Mouse (Mus musculus) spleen, adult 2 months (tissue): ENCODE data around the gene Insc. TPM values are rescaled to one million over a fixed set of nuclear protein-coding genes. Genes with fewer than 3 reads are reported as not detected.

Experiments
- DNase-seq, 2 experiments: peaks; one replicate each; pipeline versions ENCODE4 v3.0.0 to v3.0.0-alpha.2; 2012 to 2021; ENCODE audit warnings: low spot score in 2 of 2, low read depth in 1 of 2
- H3K27ac ChIP-seq: fragments of 200-500 bp; 2 replicates; pipeline ENCODE4 v1.5.1; 2012; ENCODE audit warnings: low read length, inconsistent platforms; ENCODE audit not compliant: insufficient read depth
- H3K27me3 ChIP-seq: fragments of 200-500 bp; 2 replicates; pipeline ENCODE4 v1.6.1; 2012; ENCODE audit warnings: mild to moderate bottlenecking, moderate library complexity, low read length, inconsistent platforms; ENCODE audit not compliant: control insufficient read depth, insufficient read depth
- H3K36me3 ChIP-seq: fragments of 200-500 bp; 2 replicates; pipeline ENCODE4 v1.6.1; 2012; ENCODE audit warnings: mild to moderate bottlenecking, low read length, inconsistent platforms; ENCODE audit not compliant: control insufficient read depth, insufficient read depth
- H3K4me1 ChIP-seq: fragments of 200-500 bp; 2 replicates; pipeline ENCODE4 v1.6.1; 2011; ENCODE audit warnings: inconsistent platforms; ENCODE audit not compliant: control insufficient read depth, insufficient read depth, insufficient read length
- H3K4me3 ChIP-seq: fragments of 200-500 bp; 2 replicates; pipeline ENCODE4 v1.5.1; 2011; ENCODE audit warnings: mild to moderate bottlenecking, inconsistent platforms; ENCODE audit not compliant: insufficient read depth, insufficient read length; ENCODE audit errors: extremely low read depth
- CTCF ChIP-seq: fragments of 200-500 bp; IDR thresholded peaks from 2 replicates; pipeline ENCODE4 v1.5.1; 2011; ENCODE audit warnings: mild to moderate bottlenecking, inconsistent platforms; ENCODE audit not compliant: insufficient read depth, insufficient read length, insufficient replicate concordance; ENCODE audit errors: extremely low read depth
- POLR2A ChIP-seq: fragments of 200-500 bp; IDR thresholded peaks from 2 replicates; pipeline ENCODE4 v1.6.1; 2011; ENCODE audit warnings: low read depth, low read length, inconsistent platforms
- WGBS: fragments of 180-500 bp; shearing (Covaris S2); methylation state at CpG from one replicate; pipeline ENCODE4 v1.1.7; 2018; 5-methylcytosine and 5-hydroxymethylcytosine counted together
- polyA plus RNA-seq: library from polyadenylated mRNA; depleted of rRNA; stranded (reverse); fragments of >200 nt; gene quantifications from 2 replicates; pipeline ENCODE4 v1.2.3, GENCODE M21; 2012

Insc gene
- polyA plus RNA-seq, 1 experiment, result 0.18 TPM

DNA sequence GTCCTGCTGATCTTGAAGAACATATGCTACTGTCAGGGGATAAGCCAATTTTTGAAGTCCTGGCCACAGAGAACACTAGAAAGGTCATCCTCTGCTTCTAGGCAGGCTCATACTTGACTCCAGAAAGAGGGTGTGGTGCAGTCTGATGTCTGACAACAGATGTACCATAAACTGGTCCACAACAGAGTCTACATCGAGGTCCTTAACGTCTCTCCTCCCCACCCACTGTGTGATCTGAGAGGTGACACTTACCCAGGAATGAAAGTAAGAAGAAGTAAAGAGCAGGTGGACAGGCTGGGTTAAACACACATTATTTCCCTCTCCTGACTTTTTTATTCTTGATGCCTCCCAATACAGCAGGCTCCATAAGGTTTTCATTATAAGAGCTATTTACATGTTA, 50.9 kb downstream of the Insc start:
- no peak for TF ChIP-seq POLR2A
- TF ChIP-seq CTCF, result no peak
- no peak overlapping the region for H3K27ac ChIP-seq
- WGBS, result 83% methylated on average over 2 of the region's 2 CpGs
- H3K4me1 ChIP-seq, result no peaks in the 10 kb centered on the region
- no peak for DNase-seq
- no peak overlapping the region for H3K4me3 ChIP-seq
- no peaks in the 10 kb centered on the region for H3K36me3 ChIP-seq
- H3K27me3 ChIP-seq, result no peaks in the 10 kb centered on the region

DNA sequence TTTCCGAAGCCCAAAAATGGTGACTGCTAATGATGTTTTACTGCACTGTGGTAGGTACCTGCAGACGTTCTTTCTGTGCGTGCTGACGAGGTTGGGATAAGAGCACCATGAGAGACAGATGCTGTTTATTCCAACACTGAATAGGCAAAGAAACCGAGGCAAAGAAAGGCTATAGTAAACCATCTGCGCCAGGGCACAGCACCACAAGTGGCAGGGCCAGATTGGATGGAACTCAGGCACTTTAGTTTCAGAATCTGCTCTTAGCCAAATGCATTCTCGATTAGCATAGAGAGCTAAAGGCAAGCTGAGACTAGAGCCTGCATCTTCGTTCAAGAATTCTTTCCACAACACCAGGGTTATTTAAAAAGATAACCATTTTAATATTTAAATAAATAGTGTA, 59.1 kb downstream of the Insc start:
- H3K4me3 ChIP-seq, result no peak overlapping the region
- H3K27ac ChIP-seq, result no peak overlapping the region
- H3K27me3 ChIP-seq, result no peaks in the 10 kb centered on the region
- DNase-seq, result no peak
- 82% methylated on average over 8 of the region's 8 CpGs for WGBS
- no peaks in the 10 kb centered on the region for H3K4me1 ChIP-seq
- H3K36me3 ChIP-seq, result no peaks in the 10 kb centered on the region
- TF ChIP-seq POLR2A (no peak), CTCF (no peak)

DNA sequence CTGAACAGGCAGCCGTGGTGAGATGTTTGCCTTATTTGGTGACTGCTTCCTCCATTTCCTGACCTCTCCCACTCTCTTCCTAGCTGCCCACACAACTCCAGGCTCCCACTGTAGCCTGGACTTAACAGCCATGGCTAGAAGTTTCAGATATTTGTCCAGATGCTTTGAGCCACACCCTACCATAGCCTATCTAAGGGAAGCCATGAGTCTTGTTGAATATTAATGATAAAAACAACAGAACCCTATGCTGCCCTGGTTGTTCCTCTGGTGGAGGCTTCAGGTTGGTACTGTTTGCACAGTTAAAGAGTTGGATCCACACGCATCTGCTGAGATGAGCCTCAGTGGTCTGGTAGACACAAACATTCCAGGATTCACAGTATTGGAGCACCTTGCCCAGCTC, 61.8 kb downstream of the Insc start:
- Histone ChIP-seq H3K36me3 (no peaks in the 10 kb centered on the region), H3K27me3 (no peaks in the 10 kb centered on the region), H3K4me1 (no peaks in the 10 kb centered on the region), H3K4me3 (no peak overlapping the region), H3K27ac (no peak overlapping the region)
- WGBS, result 70% methylated on average over 2 of the region's 2 CpGs
- no peak for DNase-seq
- TF ChIP-seq CTCF, result no peak
- no peak for TF ChIP-seq POLR2A

DNA sequence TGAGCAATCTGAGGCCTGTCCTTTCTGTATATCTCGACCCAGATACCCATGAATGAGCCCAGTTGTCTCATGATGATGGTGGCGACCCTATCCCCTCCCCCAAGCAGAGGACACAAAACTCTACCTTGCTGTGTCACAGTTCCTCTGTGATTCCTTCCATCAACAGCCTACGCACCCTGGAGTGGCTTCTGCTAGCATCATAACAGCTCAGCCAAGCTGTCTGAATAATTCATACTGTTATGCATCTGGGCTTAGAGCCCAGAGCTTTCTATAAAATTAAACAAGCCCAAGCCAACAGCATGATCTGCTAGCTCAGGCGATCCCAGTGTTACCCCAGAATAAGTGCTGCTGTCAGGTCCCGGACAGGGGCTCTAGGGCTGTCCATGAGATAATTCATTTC, 63.8 kb downstream of the Insc start:
- Histone ChIP-seq H3K27ac (no peak overlapping the region), H3K4me1 (no peaks in the 10 kb centered on the region), H3K27me3 (no peaks in the 10 kb centered on the region), H3K4me3 (no peak overlapping the region), H3K36me3 (no peaks in the 10 kb centered on the region)
- TF ChIP-seq CTCF (no peak), POLR2A (no peak)
- WGBS, result 76% methylated on average over 5 of the region's 5 CpGs
- DNase-seq, result no peak

DNA sequence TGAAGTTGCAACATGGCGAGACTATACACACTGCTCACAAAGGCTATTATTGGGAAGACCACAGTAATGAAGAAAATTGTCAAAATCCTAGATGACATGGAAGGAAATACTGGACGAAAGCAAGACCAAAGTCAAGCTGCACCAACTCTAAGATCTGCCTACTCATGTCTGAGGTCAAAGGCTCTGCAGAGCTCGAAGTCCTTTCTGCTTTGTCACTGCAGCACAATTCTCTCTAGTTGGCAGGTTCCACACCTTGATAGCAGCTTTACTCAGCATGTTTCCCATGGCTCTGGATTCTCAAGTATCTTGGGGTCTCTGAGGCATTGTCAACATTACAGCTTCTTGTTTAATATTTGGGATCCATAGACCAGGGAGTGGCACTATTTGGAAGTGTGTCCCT, 64.8 kb downstream of the Insc start:
- Histone ChIP-seq H3K36me3 (no peaks in the 10 kb centered on the region), H3K4me1 (no peaks in the 10 kb centered on the region), H3K4me3 (no peak overlapping the region), H3K27me3 (no peaks in the 10 kb centered on the region), H3K27ac (no peak overlapping the region)
- TF ChIP-seq CTCF, result no peak
- TF ChIP-seq POLR2A, result no peak
- DNase-seq, result no peak
- WGBS, result 64% methylated on average over 3 of the region's 3 CpGs

DNA sequence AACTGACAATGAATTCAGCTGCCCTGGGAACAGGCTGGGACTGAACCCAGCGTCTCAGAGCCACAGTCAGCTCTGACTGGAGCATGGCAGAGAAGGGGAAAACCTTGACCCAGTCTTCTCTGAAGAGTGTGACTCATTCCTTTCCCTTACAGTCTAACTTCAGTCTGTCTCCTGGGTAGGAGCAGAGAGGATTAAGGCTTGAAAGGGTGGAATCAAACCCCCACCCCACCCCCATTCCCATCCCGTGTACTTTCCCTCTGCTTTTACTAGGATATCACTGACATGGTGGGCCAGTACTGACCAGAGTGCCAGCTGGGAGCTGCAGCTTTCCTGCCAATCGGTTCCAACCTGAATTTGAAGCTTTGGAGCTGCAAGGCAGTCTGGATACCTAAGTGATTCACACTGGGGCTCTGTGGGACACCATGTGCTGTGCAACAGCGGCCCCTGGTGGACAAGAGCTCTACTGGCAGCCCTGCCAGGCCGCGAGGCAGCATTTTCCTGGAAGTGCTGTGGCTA, 73.9 kb downstream of the Insc start:
- WGBS, result 23% methylated on average over 6 of the region's 6 CpGs
- no peak for TF ChIP-seq POLR2A
- peak; percentile 93 for TF ChIP-seq CTCF
- peak; percentile 11 to 59 for DNase-seq
- H3K27me3 ChIP-seq, result no peaks in the 10 kb centered on the region
- no peaks in the 10 kb centered on the region for H3K4me1 ChIP-seq
- no peak overlapping the region for H3K4me3 ChIP-seq
- no peak overlapping the region for H3K27ac ChIP-seq
- no peaks in the 10 kb centered on the region for H3K36me3 ChIP-seq

DNA sequence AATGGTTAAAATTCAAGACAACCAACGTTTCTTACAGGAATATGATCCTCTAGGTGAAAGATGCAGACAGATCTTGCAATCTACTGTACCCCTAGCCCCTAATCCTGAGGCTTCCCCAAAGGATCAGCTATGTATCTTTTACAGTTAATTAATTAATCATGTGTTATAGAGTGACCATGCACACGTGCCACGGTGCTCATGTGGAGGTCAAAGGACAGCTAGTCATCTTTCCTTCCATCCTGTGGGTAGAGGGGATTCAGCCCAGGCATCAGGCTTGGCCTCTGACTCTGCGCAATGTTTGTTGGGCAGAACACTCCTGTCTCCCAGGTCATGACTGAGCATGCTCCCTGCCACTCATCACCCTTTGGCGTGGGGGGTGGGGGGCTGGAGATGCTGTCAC, 74.4 kb downstream of the Insc start:
- 36% methylated on average over 5 of the region's 5 CpGs for WGBS
- DNase-seq, result no peak
- no peaks in the 10 kb centered on the region for H3K4me1 ChIP-seq
- no peak overlapping the region for H3K4me3 ChIP-seq
- no peaks in the 10 kb centered on the region for H3K27me3 ChIP-seq
- no peak overlapping the region for H3K27ac ChIP-seq
- no peaks in the 10 kb centered on the region for H3K36me3 ChIP-seq
- TF ChIP-seq POLR2A (no peak), CTCF (no peak)
